Mouse (Mus musculus) spleen, adult 2 months (tissue): Measurements from ENCODE around the gene Clnk. TPM values are rescaled to one million over a fixed set of nuclear protein-coding genes. Genes with fewer than 3 reads are reported as not detected.

Experiments used
- DNase-seq, 2 experiments: peaks; one replicate each; pipeline versions ENCODE4 v3.0.0 to v3.0.0-alpha.2; 2012 to 2021; ENCODE audit warnings: low spot score in 2 of 2, low read depth in 1 of 2
- H3K27ac ChIP-seq: fragments of 200-500 bp; 2 replicates; pipeline ENCODE4 v1.5.1; 2012; ENCODE audit warnings: low read length, inconsistent platforms; ENCODE audit not compliant: insufficient read depth
- H3K27me3 ChIP-seq: fragments of 200-500 bp; 2 replicates; pipeline ENCODE4 v1.6.1; 2012; ENCODE audit warnings: mild to moderate bottlenecking, moderate library complexity, low read length, inconsistent platforms; ENCODE audit not compliant: control insufficient read depth, insufficient read depth
- H3K36me3 ChIP-seq: fragments of 200-500 bp; 2 replicates; pipeline ENCODE4 v1.6.1; 2012; ENCODE audit warnings: mild to moderate bottlenecking, low read length, inconsistent platforms; ENCODE audit not compliant: control insufficient read depth, insufficient read depth
- H3K4me1 ChIP-seq: fragments of 200-500 bp; 2 replicates; pipeline ENCODE4 v1.6.1; 2011; ENCODE audit warnings: inconsistent platforms; ENCODE audit not compliant: control insufficient read depth, insufficient read depth, insufficient read length
- H3K4me3 ChIP-seq: fragments of 200-500 bp; 2 replicates; pipeline ENCODE4 v1.5.1; 2011; ENCODE audit warnings: mild to moderate bottlenecking, inconsistent platforms; ENCODE audit not compliant: insufficient read depth, insufficient read length; ENCODE audit errors: extremely low read depth
- CTCF ChIP-seq: fragments of 200-500 bp; IDR thresholded peaks from 2 replicates; pipeline ENCODE4 v1.5.1; 2011; ENCODE audit warnings: mild to moderate bottlenecking, inconsistent platforms; ENCODE audit not compliant: insufficient read depth, insufficient read length, insufficient replicate concordance; ENCODE audit errors: extremely low read depth
- POLR2A ChIP-seq: fragments of 200-500 bp; IDR thresholded peaks from 2 replicates; pipeline ENCODE4 v1.6.1; 2011; ENCODE audit warnings: low read depth, low read length, inconsistent platforms
- WGBS: fragments of 180-500 bp; shearing (Covaris S2); methylation state at CpG from one replicate; pipeline ENCODE4 v1.1.7; 2018; 5-methylcytosine and 5-hydroxymethylcytosine counted together
- polyA plus RNA-seq: library from polyadenylated mRNA; depleted of rRNA; stranded (reverse); fragments of >200 nt; gene quantifications from 2 replicates; pipeline ENCODE4 v1.2.3, GENCODE M21; 2012; rRNA removed

Clnk gene
- polyA plus RNA-seq, 1 experiment: 0.27 TPM

DNA sequence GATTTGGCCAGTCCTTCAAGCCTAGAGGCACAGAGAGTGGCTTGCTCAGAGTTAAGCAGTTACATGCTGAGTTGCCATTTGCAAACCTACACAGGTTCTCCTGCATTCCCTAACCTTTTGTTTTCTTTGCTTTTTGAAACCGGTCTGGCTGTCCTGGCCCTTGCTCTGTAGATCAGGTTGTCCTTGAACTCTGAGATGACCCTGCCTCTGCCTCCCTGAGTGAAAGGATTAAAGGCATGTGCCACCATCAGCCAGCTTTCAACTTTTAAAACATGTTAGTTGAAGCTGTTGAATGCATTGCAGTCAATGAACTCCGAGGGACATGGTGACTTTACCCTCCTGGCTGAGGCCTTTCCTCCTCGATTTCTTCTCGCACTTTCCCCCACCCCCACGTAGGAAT is 217.8 kb downstream of the Clnk start:
- DNase-seq: no peak
- WGBS: 89% methylated on average over 5 of the region's 5 CpGs
- no peaks in the 10 kb centered on the region for H3K36me3 ChIP-seq
- H3K4me3 ChIP-seq: no peak overlapping the region
- H3K4me1 ChIP-seq: no peaks in the 10 kb centered on the region
- no peak overlapping the region for H3K27ac ChIP-seq
- no peaks in the 10 kb centered on the region for H3K27me3 ChIP-seq
- TF ChIP-seq POLR2A: no peak
- TF ChIP-seq CTCF: no peak

Other genes starting within 250 kb of the Clnk start
- 0.43 and 0.62 TPM in 2 replicates for gene Zfp518b, start 192.0 kb downstream of the Clnk start, polyA plus RNA-seq